Mouse (Mus musculus) embryonic stem cell, embryonic (primary cell): ENCODE results near the gene Hlx.

Experiments
- CTCF ChIA-PET, 4 experiments: fragments of 300-600 bp in 2 of 4; fragments of 350-600 bp in 2 of 4; sonication (Branson Sonifier 250); formaldehyde crosslinking; loops; one replicate each; lab custom pipeline; 2022; ENCODE audit warnings: inconsistent platforms in 2 of 4; lab: Charles Lee
- POLR2A ChIA-PET, 4 experiments: fragments of 300-600 bp in 2 of 4; fragments of 350-600 bp in 2 of 4; sonication (Branson Sonifier 250); formaldehyde crosslinking; loops; one replicate each; lab custom pipeline; 2022; ENCODE audit warnings: antibody characterized with exemption in 4 of 4, inconsistent platforms in 1 of 4; lab: Charles Lee

Hlx gene

GRCm38 (mm10) chr1:184724551-184725317 is 7.7 kb downstream of the Hlx start:
- CTCF ChIA-PET = interaction anchor here in 1 of 4 experiments (1.0 to 1.7 kb wide), 2 partner anchors 13 to 19 kb away, joined by 3 read pairs; no protein-coding TSS in a partner anchor
- POLR2A ChIA-PET = interaction anchor here in 2 of 4 experiments (0.6 to 1.5 kb wide), 3 partner anchors 11 to 221 kb away, joined by 3 read pairs; no protein-coding TSS in a partner anchor

GRCm38 (mm10) chr1:184723899-184724298 is 8.5 kb downstream of the Hlx start:
- POLR2A ChIA-PET = interaction anchor here in 1 of 4 experiments (1.5 kb wide), 1 partner anchor 10 kb away, joined by 3 read pairs; no protein-coding TSS in a partner anchor
- CTCF ChIA-PET = no interaction called here

- CTCF ChIA-PET = interaction anchor here in 2 of 4 experiments (0.6 to 1.0 kb wide), 2 partner anchors 12 to 37 kb away, joined by 3 to 5 read pairs; partner anchors contain the start of gene Hlx (in 1 of the 2)
- POLR2A ChIA-PET = interaction anchor here in 3 of 4 experiments (0.6 to 2.1 kb wide), 4 partner anchors 10 to 267 kb away, joined by 3 to 6 read pairs (median 5); partner anchors contain the start of gene Hlx (in 2 of the 3)
Observed at GRCm38 (mm10) chr1:184721121-184721520, 11.3 kb downstream of the Hlx start.

- POLR2A ChIA-PET = interaction anchor here in 3 of 4 experiments (0.6 to 2.1 kb wide), 8 partner anchors 9 to 619 kb away, joined by 3 to 6 read pairs (median 5); partner anchors contain the start of gene Hlx (in 2 of the 3)
- CTCF ChIA-PET = interaction anchor here in 2 of 4 experiments (0.7 to 1.0 kb wide), 3 partner anchors 12 to 701 kb away, joined by 5 to 10 read pairs (median 6); partner anchors contain the start of gene Hlx (in 1 of the 2)
Observed at GRCm38 (mm10) chr1:184720162-184721025, 12.0 kb downstream of the Hlx start.

GRCm38 (mm10) chr1:184718261-184719120 is 13.9 kb downstream of the Hlx start:
- ChIA-PET CTCF (interaction anchor here in 3 of 4 experiments (0.6 to 1.0 kb wide), 3 partner anchors 58 to 1284 kb away, joined by 3 to 4 read pairs (median 3); no protein-coding TSS in a partner anchor), POLR2A (interaction anchor here in 1 of 4 experiments (0.8 kb wide), 1 partner anchor 14 kb away, joined by 3 read pairs; the partner anchor contains the start of gene Hlx)

GRCm38 (mm10) chr1:184717691-184718200 is 14.7 kb downstream of the Hlx start:
- CTCF ChIA-PET = interaction anchor here in 2 of 4 experiments (0.6 to 1.0 kb wide), 2 partner anchors 59 to 77 kb away, joined by 3 to 4 read pairs; no protein-coding TSS in a partner anchor

GRCm38 (mm10) chr1:184717016-184717568 is 15.3 kb downstream of the Hlx start:
- ChIA-PET POLR2A (interaction anchor here in 1 of 4 experiments (0.9 to 1.0 kb wide), 2 partner anchors 9 to 16 kb away, joined by 4 to 6 read pairs; partner anchors contain the start of gene Hlx), CTCF (interaction anchor here in 1 of 4 experiments (0.6 kb wide), 1 partner anchor 50 kb away, joined by 3 read pairs; no protein-coding TSS in a partner anchor)

More at GRCm38 (mm10) chr1:184717691-184718200, 14.7 kb downstream of the Hlx start:
- POLR2A ChIA-PET = interaction anchor here in 1 of 4 experiments (0.8 to 1.0 kb wide), 3 partner anchors 9 to 15 kb away, joined by 3 to 6 read pairs (median 4); partner anchors contain the start of gene Hlx

GRCm38 (mm10) chr1:184716117-184716516 is 16.3 kb downstream of the Hlx start:
- ChIA-PET POLR2A (no interaction called here), CTCF (no interaction called here)

- CTCF ChIA-PET = no interaction called here
- POLR2A ChIA-PET = no interaction called here
Observed at GRCm38 (mm10) chr1:184715693-184716092, 16.7 kb downstream of the Hlx start.

- ChIA-PET CTCF (no interaction called here), POLR2A (interaction anchor here in 1 of 4 experiments (0.8 to 1.0 kb wide), 4 partner anchors 10 to 63 kb away, joined by 3 read pairs; partner anchors contain the start of gene Hlx)
Observed at GRCm38 (mm10) chr1:184714515-184714914, 17.9 kb downstream of the Hlx start.

- ChIA-PET POLR2A (interaction anchor here in 1 of 4 experiments (0.8 to 1.0 kb wide), 4 partner anchors 10 to 64 kb away, joined by 3 read pairs; partner anchors contain the start of gene Hlx), CTCF (no interaction called here)
Observed at GRCm38 (mm10) chr1:184713716-184714115, 18.7 kb downstream of the Hlx start.

GRCm38 (mm10) chr1:184707532-184708248 is 24.7 kb downstream of the Hlx start:
- CTCF ChIA-PET = interaction anchor here in 2 of 4 experiments (0.6 to 1.7 kb wide), 2 partner anchors 33 to 528 kb away, joined by 3 read pairs; no protein-coding TSS in a partner anchor
- POLR2A ChIA-PET = no interaction called here

GRCm38 (mm10) chr1:184704901-184705300 is 27.5 kb downstream of the Hlx start:
- ChIA-PET POLR2A (interaction anchor here in 1 of 4 experiments (0.6 kb wide), 1 partner anchor 746 kb away, joined by 3 read pairs; no protein-coding TSS in a partner anchor), CTCF (interaction anchor here in 1 of 4 experiments (0.5 kb wide), 1 partner anchor 128 kb away, joined by 6 read pairs; no protein-coding TSS in a partner anchor)

GRCm38 (mm10) chr1:184699295-184699694 is 33.1 kb downstream of the Hlx start:
- CTCF ChIA-PET = interaction anchor here in 2 of 4 experiments (0.6 to 0.7 kb wide), 3 partner anchors 36 to 196 kb away, joined by 3 to 4 read pairs (median 4); no protein-coding TSS in a partner anchor
- POLR2A ChIA-PET = no interaction called here

- ChIA-PET CTCF (no interaction called here), POLR2A (no interaction called here)
Observed at GRCm38 (mm10) chr1:184695451-184695850, 37.0 kb downstream of the Hlx start.
